Mouse (Mus musculus) layer of hippocampus, adult 8-10 months (tissue): ENCODE results near the gene Leap2. TPM values are rescaled to one million over a fixed set of nuclear protein-coding genes. Genes with fewer than 3 reads are reported as not detected.

Experiments used
- microRNA-seq, 2 experiments: library from miRNA; unstranded; fragments of <30 nt; microRNA quantifications; one replicate each; pipeline ENCODE4 v1.2.0; 2022
- total RNA-seq, 4 experiments: library from RNA; stranded (reverse); gene quantifications; 2 replicates each; pipeline ENCODE4 v1.2.4; 2022

The Leap2 gene
- total RNA-seq, 4 experiments from 2014 or later = not detected

Small RNA genes lying within 50 kb of the gene (microRNA-seq; reads per million reads assigned to microRNA genes)
- 0 to 0.25 reads per million in 2 experiments for gene Mir6920

Other genes with a start within 250 kb of the Leap2 start
- 100 to 1,000 TPM; 148 to 190 (median 168) TPM for gene Hspa4, start 122.7 kb downstream of the Leap2 start, total RNA-seq
- 10 to 100 TPM in 2 of 4 experiments, 1 to 10 TPM in 2; 9.6 to 17.5 (median 11.0) TPM for gene Zcchc10, start 98.5 kb downstream of the Leap2 start, total RNA-seq
- gene Aff4, start 72.3 kb downstream of the Leap2 start, total RNA-seq = 100 to 1,000 TPM; 195 to 259 (median 219) TPM
- 100 to 1,000 TPM; 374 to 418 (median 397) TPM for gene Uqcrq, start 7.7 kb upstream of the Leap2 start, total RNA-seq
- gene Gdf9, start 7.9 kb upstream of the Leap2 start, total RNA-seq = under 1 TPM; 0.69 to 0.96 (median 0.93) TPM
- gene Gm10447, start 33.9 kb upstream of the Leap2 start, total RNA-seq = under 1 TPM; 0.12 to 0.33 (median 0.17) TPM
- gene Shroom1, start 34.0 kb upstream of the Leap2 start, total RNA-seq = 1 to 10 TPM; 4.7 to 5.9 (median 5.1) TPM
- under 1 TPM in 1 of 4 experiments, not detected in 3; 0.69 TPM for gene Gm9837, start 47.3 kb upstream of the Leap2 start, total RNA-seq
- gene Gm9945, start 57.0 kb upstream of the Leap2 start, total RNA-seq = 1 to 10 TPM; 1.8 to 4.9 (median 2.8) TPM
- gene Sowaha, start 57.1 kb upstream of the Leap2 start, total RNA-seq = 100 to 1,000 TPM in 2 of 4 experiments, 10 to 100 TPM in 2; 91.6 to 119 (median 104) TPM
- 100 to 1,000 TPM; 248 to 260 (median 255) TPM for gene Sept8, start 96.1 kb upstream of the Leap2 start, total RNA-seq
- 100 to 1,000 TPM; 115 to 156 (median 130) TPM for gene Kif3a, start 144.2 kb upstream of the Leap2 start, total RNA-seq
- not detected for gene Il4, start 195.5 kb upstream of the Leap2 start, total RNA-seq
- not detected for gene Il13, start 211.5 kb upstream of the Leap2 start, total RNA-seq